Mouse (Mus musculus): ENCODE results near the gene Lrrc51.
"Not testable (repeated sequence)": the region's sequence is repeated elsewhere in the genome, so short reads cannot be mapped to it uniquely, and the experiment has no call there.

Gene Lrrc51

DNA sequence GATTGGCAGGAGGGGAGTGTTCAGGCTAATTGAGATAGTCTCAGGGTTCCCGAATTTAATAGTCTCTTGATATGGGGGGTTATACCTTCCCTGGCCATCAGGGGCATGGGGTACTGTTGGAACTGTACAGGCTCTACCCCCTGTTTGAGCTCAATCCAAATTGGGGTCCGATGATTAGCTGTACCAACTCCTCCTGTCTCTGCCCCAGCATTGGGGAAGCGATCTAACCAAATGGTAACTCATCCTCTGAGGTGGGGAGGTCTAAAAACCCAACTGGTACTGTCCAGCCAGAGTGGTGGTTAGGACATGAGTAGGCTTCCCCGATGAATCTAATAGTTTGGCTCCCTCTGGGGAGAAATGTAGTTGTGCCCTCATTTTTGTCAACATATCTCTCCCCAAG, 3.3 kb upstream of the Lrrc51 start:
- no peak for DNase-seq

DNA sequence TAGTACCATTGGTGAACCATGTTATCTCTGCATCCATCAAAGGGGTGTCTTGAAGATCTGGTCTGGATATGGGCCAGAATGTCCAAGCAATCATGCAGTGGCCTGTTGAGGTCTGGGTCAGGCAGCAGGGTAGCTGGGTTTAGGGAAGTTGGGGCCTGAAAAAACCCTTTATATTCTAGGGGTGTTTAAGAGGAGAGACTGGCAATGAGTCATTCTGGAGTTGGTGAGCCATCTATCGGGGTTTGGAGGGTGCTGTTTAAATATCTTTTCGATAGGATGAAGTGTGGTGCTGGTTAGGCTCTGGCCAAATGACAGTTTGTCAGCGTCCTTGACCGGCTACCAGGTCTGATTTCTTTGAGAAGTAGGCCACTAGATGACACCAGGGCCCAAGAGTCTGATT, 2.3 kb upstream of the Lrrc51 start:
- no peak for DNase-seq

DNA sequence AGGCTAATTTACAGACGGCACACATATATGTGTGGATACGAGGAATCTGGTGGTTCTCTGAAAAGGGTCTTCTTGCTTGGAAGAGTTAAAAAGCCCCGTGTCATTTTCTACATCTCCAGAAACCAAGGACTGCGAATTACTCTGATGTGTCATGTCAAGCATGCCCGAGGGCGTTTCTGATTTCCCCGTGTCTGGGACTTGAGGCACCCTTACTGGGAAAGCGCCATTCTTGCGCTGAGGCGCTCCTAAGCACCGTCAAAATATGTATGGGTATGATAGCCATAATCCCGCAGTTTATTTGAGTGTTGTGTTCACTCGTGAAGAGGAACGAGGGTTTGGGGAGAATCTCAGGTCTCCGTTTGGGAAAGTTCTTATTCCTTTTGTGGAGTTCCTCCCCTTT, 395 bp downstream of the Lrrc51 start:
- no peak for DNase-seq

DNA sequence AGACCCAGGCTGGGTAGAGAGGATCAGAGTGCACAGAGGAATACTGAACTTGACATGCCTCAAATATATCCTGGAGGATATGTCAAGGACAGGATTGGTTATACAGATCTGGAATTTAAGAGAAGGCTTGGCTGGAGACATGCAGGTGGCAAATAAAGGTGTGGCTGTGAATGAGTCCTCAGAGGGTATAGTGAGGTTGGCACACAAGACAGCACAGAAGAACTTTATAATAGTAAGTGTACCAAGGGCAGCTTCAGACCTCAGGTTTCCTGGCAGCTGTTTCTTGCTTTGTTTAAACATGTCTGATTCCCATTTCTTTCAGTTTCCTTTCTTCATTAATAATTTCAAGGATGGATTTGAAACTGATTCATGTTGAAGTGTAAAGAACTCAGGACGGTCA, 1.1 kb downstream of the Lrrc51 start:
- DNase-seq: no peak

DNA sequence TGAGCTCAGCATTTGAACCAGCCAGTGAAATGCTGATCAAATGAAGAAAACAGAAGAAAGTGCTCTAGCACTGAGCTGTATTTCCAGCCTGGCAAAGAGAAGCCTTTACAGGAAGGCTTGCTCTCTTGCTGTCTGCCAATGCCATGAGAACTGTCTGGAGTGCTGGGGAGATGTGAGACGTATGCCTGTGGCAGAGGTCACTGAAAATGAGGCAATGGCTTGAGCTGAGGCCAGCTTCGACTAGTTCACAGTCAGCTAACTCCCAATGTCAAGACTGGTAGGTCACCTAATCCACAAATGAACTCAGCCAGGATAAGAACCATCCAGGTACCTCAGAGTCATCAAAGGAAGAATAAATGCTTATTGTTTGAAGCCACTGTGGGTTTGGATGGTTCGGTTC, 5.6 kb downstream of the Lrrc51 start:
- DNase-seq: no peak

DNA sequence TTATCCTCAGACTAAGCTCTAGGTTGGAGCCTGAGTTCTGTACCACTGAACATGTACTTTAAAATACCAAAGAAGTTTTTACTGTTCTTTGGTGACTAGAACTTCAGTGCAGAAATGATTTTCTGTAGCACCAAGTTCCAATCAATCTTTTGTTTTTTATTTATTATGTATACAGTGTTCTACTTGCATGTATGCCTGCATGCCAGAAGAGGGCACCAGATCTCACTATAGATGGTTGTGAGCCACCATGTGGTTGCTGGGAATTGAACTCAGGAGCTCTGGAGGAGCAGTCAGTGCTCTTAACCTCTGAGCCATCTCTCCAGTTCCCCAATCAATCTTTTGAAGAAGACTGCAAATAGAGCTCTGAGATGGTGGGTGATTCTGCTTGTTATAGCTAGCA, 7.8 kb downstream of the Lrrc51 start:
- not testable (repeated sequence) for DNase-seq

DNA sequence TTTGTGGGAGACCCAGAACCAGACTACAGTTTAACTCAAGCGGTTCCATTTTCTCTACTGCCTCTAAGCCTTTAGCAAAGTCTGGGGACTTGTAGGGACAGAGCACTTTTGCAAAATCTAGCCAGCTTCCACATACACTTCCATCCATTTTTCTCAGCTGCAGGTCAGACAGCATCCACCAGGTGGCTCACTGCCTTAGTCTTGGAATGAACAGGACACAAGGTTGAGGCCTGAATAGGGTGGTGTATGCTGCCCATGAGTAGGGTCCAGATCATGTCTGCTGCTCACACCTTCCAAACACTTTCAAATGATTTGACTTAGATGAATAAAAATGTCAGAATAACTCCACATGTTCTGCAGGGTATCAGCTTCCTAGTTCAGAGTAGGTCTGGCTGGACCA, 15.6 kb downstream of the Lrrc51 start:
- peak; percentile 63 for DNase-seq

DNA sequence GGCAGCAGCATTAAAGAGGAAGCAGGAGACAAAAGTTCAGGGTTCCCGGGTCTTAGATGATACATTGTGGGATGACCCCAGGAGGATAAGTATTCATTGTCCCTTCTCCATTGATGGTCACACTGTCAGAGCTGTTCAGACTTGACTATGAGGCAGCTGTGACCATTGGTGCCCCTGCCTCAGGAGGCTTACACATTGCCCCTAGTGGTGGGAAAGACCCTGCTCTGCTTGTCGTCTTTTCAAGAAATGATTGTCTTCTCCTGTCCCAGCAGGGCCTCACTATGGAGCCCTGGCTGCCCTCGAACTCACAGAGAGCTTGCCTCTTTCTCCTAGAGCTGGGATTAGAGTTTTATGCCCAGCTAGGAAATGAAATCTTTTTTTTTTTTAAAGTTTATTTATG, 21.7 kb downstream of the Lrrc51 start:
- DNase-seq: no peak

DNA sequence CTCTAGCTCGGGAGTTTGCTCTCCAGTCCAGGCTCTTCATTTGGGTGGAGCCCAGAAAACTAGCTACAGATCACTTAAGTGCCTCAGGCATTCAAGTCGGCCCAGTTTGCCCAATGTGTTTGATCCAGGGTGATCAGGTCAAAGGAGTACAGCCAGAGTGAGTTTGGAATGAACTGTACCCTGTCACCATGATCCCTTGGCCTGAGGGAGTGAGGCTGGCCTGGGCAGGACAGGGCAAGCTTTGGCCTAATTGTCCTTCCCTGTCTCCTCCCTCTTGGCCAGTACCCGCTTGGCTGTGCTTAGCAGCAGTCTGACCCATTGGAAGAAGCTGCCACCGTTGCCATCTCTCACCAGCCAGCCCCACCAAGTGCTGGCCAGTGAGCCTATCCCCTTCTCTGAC, 23.6 kb downstream of the Lrrc51 start:
- DNase-seq: no peak

DNA sequence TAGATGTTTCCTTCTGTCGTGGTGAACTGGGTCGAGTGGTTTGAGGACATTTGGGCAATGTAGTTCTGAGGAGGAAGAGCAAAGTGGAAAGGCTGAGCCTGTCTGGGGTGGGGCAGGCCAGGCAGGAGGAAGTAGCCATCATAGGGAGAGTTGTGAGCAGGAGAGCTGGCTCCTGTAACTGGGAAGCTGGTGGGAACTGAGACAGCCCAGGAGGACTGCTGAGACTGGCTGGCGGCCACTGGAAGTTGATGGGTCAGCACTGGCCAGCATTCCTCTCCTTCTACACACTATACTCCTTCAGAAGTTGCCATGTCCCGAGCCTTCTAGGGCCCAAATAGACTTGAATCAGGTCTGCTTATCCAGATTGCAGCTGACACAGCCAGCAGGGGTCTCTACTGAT, 25.3 kb downstream of the Lrrc51 start:
- DNase-seq: no peak

DNA sequence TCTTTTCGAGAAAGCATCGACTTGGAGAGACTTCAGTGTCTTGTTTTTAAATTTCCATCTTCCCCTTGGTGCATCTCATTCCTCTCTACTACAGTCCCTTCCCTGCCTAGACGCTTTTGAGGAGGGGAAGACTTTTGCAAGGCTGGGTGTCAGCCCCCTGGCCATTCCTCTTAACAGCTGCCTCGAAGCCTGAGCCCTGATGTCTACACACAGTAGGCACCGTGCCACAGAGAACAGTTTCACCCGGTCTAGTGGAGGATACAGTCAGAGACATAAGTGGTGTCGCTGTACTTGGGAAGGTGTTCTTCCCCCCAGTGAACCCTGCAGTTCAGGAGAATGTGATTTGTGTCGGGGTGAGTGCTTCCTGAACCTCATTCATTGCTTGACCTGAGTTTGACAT, 27.0 kb downstream of the Lrrc51 start:
- DNase-seq: no peak

DNA sequence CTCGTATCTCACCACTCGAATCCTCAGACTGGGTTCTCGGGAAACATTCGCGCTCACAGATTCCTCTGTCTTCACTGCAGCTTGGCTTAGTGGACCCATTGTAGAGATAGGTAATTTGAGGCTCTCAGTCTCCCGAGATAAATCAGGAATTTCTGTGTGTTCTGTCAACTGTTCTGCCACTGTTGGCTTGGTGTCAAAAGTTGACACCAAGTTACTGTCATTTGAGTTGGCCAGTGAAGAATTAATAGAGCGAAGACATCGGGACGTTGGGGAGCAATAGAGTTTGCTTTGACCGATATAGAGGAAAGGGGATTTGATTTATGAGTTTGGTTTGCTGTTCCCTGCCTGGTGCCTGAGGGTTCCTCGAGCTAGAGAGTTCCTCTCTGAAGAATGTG, 27.4 kb downstream of the Lrrc51 start, which contains the start of gene Tomt:
Tomt (minus strand) TSS at position 73 of the 395 bp plus-strand sequence.
- DNase-seq: no peak

DNA sequence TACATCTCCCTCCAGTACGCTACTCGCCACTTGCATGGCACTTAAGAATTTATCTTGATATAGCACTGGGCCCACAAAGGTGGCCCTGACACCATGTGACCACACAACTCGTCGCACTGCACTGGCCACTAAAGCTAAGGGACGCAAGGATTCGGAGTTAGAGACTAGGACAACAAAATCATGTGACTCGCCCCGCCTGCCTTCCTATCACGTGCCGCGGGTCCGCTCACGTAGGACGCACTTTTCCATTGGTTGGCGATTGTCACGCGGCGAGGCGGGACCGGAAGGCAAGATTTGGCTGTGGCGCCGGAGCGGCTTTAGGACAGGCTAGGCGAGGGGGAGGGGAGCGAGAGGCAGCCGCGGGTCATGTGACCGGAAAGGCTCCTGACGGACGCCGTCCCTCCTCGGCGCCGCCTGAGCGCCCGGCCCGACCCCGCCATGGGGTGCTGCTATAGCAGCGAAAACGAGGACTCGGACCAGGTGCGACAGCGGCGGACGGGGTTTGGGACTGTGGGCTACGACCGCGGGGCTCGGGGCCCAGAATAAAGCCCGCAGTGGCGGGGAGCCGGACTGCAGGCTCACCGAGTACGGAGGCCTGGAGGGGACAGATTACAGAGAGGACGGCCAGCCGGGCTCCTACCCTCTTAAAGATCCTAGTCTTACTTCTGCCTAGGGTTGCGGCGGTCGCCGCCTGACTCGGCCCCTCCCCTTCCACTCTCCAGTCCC, 28.0 kb downstream of the Lrrc51 start, which contains the start of gene Lamtor1:
Lamtor1 (plus strand) TSS at position 344 of the 726 bp plus-strand sequence.
- DNase-seq: peak; percentile 97

DNA sequence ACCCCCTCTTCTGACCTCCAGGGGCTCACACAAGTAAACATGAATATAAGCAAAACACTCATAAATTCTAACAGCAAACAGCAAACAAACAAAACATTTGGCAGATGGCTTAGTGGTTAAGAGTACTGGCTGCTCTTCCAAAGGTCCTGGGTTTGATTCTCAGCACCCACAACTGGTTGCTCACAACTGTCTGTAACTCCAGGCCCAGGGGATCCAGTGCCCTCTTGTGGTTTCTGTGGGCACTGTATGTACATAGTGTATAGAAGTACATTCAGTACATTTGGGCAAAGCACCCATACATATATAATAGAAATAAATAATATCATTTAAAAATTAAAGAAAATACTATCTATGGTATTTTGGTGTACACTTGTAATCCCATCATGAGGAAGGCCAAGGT, 30.8 kb downstream of the Lrrc51 start:
- DNase-seq: no peak

DNA sequence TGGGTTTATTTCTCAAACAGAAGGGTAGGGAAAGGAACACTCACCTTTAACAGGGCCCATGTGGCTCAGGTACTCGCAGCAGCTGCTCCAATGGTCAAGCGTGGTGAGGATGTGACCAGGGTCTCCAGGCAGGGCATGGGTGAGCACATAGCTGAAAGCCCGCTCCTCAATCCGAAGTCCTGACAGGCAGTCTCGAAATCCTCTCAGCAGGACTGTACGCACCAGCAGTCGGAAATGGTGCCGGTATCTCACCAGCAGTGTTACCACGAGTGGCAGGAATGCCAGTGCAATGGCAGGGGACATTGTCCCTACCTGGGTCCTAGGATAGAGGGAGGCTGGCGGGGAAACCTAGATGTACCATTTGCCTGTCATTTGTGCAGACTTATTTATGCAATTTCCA, 31.7 kb downstream of the Lrrc51 start:
- no peak for DNase-seq

DNA sequence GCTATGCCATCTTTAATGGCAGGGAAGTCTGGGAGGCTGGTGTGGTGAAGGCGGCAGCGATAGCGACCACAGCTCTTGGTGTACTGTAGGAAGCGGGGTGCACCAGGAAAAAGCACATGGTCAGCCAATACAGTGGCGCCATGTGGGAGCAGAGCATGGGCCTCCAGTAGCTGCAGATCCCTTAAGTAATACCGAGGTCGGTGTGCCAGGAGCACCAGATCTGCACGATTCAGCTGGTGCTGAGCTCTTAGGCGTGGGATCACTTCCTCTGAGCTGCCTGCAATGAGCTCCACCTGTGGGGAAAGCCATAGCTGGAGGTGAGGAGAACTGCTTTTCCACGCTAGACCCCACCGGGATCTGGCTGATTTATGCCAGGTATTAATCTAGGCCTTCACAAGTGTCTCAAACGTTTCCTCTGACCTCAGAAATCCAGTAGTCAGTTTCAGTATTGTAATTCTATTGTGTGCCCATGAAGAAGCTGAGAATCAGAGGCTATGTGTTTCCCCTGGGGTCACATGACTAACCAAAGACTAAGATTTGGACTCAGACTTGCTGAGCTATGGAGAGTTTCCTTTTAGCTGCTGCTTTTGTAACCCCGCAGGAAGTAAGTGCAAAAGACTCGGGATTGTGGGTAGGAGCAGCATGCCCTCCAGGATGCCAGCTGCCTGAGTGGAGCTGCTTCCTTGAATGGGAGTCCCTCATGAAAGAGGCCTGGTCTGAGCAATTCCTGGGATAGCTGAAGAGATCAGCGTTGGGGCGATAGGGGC, 33.2 kb downstream of the Lrrc51 start:
- no peak for DNase-seq

DNA sequence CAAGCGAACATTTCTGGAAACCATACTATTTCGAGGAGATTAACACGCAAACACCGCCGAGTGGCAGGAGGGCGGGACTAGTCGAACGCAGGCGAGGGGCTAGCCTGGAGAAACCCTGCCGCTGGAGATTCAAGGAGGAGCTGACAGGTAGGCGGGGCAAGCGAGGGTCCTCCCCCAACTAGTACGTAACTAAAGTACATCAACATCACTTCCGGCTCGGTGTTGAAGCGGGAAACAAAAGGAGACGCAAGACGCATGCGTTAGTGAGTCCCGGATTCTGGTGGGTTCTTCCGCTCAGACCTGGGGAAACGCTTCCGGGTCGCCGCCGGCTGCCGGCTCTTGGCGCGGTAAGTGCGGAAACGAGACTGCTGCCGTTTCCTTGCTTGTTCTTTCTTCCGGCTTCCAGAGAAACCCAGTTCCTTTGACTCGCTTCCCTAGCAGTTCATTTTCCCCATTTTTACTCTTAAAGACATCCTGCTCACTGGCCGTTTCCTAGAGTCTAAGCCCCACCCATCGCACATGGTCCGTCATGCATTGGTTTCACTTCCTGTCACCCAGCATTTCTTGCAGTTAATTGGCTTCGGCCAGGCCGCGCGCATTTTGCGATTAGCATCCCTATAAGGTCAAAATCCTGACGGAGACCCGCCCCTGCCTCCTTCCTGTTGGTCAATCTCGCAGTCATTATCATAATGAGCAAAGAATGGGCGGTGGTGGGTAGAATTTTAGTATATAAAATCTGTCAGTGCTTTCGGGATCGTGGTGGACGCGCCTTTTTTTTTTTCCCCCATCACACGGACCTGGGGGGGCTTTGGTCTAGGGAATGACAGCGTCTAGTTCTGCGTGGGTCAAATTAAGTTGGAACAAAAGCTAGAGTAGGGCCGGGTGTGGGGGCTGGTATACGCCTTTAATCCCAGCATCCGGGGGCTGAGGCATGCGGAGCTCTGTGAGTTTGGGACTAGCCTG, 37.3 kb downstream of the Lrrc51 start:
- DNase-seq: peak; percentile 96

DNA sequence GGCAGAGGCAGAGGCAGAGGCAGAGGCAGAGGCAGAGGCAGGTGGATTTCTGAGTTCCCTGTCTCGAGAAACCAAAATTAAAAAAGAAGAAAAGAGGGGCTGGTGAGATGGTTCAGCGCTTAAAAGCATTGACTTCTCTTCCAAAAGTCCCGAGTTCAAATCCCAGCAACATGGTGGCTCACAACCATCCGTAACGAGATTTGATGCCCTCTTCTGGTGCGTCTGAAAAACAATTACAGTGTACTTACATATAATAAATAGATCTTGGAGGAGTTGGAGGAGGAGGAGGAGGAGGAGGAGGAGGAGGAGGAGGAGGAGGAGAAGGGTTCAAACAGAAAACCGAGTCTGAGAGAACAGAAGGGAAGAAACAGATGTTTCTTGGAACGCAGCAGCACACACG, 38.0 kb downstream of the Lrrc51 start:
- no peak for DNase-seq

DNA sequence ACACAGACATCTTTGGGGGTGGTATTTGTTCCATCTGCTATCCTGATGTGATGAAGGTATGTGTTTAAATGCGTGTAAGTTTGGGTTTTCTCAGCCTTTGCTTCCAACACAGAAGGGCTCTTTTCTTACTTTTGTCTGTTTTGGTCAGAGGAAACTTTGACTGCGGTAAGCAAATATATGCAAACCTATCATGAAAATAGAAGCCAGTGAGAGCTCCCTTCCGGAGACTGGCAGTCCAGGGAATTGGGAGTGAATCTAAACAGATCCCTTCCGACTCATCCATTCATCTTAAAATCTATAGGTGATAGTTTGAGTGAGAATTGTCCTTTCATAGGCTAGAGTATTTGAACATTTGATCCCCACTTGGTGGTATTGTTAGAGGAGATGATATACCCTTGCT, 45.2 kb downstream of the Lrrc51 start:
- no peak for DNase-seq

DNA sequence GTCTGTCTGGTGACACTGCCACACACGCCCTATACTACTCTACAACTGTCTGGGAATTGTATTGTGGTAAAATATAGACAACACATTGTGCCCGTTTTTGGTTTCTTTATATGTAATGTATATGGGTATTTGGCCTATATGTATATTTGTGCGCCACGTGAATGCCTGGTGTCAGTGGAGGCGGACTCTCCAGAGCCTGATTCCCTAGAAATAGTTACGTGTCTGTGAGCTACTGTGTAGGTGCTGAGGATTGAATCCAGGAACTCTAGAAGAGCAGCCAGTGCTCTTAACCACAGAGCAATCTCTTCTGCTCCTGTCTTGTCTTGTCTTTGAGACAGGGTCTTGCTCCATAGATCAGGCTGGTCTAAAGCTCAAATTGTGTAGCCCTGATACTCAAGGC, 47.4 kb downstream of the Lrrc51 start:
- no peak for DNase-seq

DNA sequence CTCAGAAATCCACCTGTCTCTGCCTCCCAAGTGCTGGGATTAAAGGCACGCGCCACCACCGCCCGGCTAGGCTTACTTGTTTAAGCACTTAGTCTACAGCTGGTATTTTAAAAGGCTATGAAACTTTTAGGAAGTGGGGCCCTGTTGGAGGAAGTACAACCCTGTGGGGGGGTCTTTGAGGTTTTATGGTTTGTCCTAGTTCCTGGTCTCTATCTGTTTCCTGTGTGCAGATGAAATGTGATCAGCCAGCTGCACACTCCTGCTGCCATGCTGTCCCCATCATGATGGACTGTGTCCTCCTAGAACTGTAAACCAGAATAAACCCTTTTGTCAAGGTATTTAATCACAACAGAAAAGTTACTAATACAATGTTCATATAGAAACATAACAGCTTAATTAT, 49.5 kb downstream of the Lrrc51 start:
- DNase-seq: no peak

DNA sequence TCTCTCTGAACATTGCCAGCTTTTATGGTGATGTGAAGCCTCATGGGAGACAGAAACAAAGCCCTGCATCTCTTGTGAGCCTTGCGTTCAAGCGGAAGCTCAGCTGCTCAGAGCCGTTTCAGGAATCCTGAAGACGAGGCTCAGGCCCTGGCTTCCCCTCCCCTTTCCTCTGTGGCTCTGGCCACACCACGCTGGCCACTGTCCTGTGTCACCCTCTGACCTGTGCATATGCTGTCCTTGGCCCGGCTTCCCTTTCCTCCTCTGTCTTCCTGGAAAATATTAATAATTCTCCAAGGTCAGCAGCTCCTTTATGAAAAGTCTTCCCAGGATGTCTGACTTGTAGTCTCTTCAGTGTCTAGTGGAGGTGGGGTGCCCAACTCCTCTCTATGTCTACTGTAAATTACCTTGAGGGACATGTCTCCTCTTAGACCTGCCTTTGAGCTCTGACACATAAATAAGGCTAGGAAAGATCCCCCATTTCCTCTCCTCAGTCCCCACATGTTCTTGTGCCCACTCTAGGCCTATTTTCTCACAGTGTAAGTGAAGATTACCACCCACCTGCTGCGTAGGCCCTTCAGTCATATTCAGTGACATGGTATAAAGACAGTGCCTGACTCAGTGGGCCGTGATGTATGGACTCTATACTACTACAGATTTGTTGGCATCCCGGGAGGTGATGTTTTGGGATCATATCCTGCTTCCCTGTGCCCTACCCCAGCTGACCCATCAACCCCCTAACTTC, 51.1 kb downstream of the Lrrc51 start:
- no peak for DNase-seq

DNA sequence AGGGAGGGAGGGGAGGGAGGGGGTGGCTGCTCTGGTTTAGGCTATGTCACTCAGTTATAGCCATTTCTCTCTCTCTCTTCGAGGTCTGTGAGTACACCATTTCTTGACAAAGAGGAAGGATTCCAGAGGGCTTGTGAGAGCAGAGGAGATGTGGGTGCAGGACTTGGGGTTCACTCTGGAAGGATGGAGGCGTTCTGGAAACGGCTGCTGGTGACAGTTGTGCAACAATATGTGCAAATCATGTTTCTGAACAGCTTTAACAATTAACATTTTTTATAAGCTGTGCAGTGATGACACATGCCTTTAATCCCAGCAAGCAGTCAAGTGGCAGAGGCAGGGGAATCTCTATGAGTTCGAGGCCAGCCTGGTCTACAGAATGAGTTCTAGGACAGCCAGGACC, 52.8 kb downstream of the Lrrc51 start:
- DNase-seq: no peak

Measured in thymus, postnatal 25 days (tissue).